Mouse (Mus musculus) mesoderm, embryonic 11.5 days (tissue): ENCODE results near the gene Sema3e.

Source experiments
- DNase-seq: peaks from one replicate; pipeline ENCODE4 v3.0.0-alpha.2; 2012; ENCODE audit warnings: low read depth, low spot score

The Sema3e gene

DNA sequence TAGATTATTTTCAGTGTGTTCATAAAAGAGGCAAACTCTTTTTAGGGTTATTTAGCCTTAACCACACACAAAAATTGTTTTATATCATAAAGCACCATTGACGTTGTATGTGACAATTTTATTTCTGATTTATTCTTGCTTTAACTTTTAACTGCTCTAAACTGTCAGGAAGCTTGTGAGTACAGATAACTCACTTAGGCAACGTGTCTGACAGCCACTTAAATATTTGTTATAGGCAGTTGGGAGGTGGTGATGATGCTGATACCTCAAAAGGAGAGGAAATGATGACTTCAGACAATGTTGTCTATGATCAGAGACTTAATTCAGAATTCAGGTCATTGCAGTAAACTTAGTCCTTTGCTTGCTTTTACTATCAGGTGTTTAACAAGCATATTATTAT lies 181.7 kb downstream of the Sema3e start:
- DNase-seq, result no peak

DNA sequence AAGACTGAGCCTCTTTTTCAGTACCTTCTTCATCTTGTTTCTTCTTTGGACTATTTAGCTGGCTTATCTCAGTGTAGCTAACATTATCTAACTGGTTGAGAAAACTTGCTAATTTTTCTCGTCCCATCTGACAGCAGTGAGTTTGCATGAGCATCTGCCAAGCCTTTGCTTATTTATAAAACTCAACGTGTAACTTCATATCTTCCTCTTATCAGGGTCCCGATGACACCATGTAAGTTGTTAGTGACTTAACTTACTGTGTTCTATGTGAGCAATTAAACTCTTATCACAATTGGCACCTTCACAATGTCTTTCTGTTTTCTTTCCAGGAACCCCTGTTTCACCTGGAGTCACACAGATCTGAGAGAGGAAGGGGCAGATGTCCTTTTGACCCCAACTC lies 184.9 kb downstream of the Sema3e start:
- no peak for DNase-seq

DNA sequence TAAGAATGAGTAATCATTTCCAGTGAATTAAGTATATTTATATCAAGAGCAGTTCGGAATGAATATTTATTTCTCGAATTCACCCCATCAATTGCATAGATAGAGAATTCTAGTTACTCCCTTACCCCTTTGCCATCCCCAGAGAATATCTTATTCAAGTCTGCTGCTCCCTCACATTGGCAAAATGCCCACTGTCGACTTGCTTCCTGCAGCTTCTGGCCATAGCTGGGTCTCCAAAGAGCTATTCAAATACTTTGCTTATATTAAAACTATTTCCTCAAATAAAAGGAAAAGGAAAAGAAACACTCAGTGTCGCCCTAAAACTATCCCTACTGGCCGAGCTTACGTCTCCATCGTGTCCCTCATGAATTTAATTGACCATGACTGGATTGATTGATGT lies 191.1 kb downstream of the Sema3e start:
- peak; percentile 23 for DNase-seq

DNA sequence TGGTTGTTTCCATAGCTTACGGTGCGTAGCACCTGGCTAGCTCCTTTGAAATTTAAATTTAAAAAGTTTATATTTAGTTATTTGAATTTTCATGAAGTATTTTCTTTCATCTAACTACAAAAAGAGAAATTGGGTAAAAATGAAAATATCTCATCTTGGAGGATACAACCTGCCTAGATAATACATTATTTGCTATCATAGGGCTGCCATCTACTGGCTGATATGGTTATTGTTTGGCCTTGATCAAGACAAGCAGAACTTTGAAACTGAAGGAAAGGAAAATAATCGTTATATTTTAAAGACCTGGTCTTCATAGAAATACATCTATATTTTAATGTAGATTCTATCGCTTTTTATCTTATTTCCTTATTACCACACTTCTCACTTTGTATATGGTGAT lies 193.6 kb downstream of the Sema3e start:
- no peak for DNase-seq

DNA sequence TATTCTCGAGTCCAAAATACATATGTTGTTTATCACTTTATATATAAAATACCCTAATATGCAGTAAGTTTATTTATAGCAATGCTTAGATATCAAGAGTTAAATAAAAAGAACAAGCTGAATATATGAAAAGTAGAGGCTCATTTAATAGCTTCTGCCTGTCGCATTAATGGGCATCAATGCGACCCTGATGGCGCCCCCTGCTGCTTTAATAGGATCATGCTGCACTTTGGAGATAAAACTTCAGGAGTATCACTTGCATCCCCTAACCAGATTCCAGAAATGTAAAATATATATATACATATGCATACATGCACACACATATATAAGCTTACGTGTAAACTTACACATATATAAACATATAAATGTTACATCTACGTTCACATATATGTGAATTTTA lies 199.4 kb downstream of the Sema3e start:
- DNase-seq, result no peak

DNA sequence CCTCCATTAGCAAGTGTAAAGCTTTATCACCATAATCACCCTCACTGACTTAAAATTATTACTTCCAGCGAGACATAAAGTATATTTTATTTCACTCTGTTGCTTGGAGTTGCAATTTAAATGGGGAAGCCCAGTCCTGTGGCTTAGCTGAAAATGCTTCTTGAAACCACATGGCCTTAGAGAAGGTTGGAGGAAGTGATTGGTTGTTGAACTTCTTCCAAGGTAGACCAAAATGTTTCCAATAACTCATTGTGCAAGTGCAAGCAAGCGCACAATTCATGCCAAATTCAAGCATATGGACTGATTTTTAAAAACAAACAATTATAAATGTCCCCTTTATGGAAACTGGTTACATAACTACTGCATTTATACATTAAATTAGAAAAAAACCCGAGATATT lies 206.0 kb downstream of the Sema3e start:
- no peak for DNase-seq

DNA sequence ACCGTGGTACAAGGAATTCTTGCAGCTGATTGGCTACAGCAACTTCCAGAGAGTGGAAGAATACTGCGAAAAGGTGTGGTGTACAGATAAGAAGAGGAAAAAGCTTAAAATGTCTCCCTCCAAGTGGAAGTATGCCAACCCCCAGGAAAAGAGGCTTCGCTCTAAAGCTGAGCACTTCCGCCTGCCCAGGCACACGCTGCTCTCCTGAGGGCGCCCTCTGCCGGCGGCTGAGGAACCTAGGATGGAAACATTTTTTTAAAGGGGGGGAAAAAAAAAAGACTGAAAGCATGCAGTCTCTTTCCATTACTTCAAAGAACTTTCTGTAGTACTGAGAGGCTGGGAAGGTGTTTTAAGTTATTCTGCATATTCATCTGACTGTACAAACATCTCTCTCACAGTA lies 227.5 kb downstream of the Sema3e start:
- DNase-seq, result peak; percentile 50

DNA sequence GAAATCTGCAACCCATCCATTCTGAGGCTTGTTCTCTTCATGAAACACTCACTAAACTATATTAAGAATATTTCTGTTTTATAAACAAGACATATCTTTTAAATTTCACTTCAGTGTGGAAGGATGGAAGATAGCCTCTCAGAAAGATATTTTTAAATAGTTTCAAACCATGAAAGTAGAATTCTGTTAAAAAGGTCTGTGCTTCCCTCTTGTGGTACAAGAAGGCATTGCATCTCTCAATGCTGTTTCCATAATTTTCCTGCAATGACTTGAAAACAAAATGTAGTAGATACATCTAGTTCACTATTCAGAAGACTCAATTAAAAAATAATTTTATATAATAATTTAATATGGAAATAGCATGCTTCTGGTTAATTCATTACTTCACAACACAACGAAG lies 228.3 kb downstream of the Sema3e start:
- peak; percentile 45 for DNase-seq

DNA sequence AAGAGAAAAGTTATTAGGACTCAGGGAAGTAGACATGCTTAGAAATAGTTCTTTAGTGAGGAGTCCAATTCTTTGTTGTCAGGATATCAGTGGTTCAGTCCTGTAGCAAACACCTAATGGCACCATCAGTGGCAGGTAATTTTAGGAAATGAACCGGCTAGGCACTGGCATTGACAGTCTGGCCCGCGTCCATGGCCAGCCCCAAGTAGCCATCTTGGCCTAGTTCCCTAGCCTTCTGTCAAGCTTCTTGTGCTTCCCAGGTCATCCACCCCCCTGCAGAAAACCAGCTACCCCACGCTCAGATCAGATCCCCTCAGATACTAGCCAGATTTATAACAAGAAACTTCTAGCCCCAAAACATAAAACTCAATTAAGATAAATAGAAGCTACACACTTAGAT lies 235.1 kb downstream of the Sema3e start:
- no peak for DNase-seq

DNA sequence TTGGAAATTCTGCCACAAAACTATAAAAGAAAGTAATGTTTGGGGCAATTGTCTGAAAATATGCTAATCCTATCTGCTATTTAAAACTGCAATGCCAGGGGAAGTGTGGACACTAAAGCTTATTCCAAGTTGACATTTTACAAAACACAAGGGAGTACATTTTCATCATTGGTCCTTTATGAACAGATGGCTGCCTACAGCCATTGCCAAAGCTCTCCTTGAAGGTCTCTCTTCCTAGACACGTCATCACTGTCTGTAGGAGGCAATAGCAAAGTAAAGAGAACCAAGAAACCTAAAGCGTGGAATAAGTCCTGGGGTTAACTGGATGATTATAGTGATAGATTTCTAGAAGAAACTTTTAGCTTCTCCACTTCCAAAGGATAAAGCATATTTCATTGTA lies 242.3 kb downstream of the Sema3e start:
- no peak for DNase-seq
